Mouse (Mus musculus): ENCODE data around the gene Zfp710.
A peak's percentile ranks its signal among the peaks of the same experiment; 100 is the strongest.

DNA sequence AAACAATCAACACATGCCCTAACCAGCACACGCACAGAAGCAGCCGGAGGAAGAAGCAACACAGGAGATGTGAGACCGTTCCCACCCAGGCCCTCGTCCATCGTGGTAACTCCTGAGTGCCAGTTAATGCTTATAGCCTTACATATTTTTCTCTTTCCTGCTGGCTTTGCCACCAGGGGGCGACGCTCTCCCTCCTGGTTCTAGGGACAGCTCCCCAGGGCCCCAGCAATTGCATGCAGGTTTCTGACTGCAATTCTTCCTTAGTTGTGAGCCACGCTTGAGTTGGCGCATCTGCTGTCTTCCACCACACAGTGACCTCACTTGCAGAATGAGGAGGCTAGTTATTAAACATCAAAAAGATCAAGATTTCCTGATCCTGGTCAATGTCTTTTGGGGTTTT is 107.9 kb downstream of the Zfp710 start:
- peak; percentile 56 for TF ChIP-seq ZC3H11A (IDR thresholded peaks at IDR 0.05; ENCODE audit: borderline replicate concordance, low read depth, low read length)
- no peak for TF ChIP-seq CHD2 (IDR thresholded peaks at IDR 0.05; ENCODE audit: low read depth, low read length)

Data from ES-E14 (cell line).